Mouse (Mus musculus): ENCODE data around the gene Gli3. TPM values are rescaled to one million over a fixed set of nuclear protein-coding genes. Genes with fewer than 3 reads are reported as not detected.

Gli3 gene
- polyA plus RNA-seq, 1 experiment from 2014 or later, result 14.1 TPM

- no peaks in the 10 kb centered on the region; the same call in 1 of the 2 replicates for H3K4me1 ChIP-seq (ENCODE audit: control insufficient read depth, insufficient read depth, low read length)
- no peak overlapping the region for H3K9ac ChIP-seq (ENCODE audit: low read length)
- H3K4me2 ChIP-seq (ENCODE audit: low read length), result no peak overlapping the region
- no peaks in the 10 kb centered on the region for H3K9me3 ChIP-seq (replicated peaks; ENCODE audit: control insufficient read depth, low read length)
- no peak overlapping the region for H3K4me3 ChIP-seq (ENCODE audit: low read depth, low read length)
- H3K27ac ChIP-seq (ENCODE audit: low read depth, low read length), result no peak overlapping the region
- H3K36me3 ChIP-seq (ENCODE audit: control insufficient read depth, insufficient read depth, low read length), result no peaks in the 10 kb centered on the region
- DNase-seq (ENCODE audit: low spot score), result no peak
- ATAC-seq, result no peak
- H3K27me3 ChIP-seq (replicated peaks; ENCODE audit: control insufficient read depth, insufficient read depth, low read length), result no peaks in the 10 kb centered on the region
Observed at GRCm38 (mm10) chr13:15675480-15675879, 212.4 kb downstream of the Gli3 start.

- Histone ChIP-seq H3K9me3 (replicated peaks; ENCODE audit: control insufficient read depth, low read length) (no peaks in the 10 kb centered on the region), H3K4me1 (ENCODE audit: control insufficient read depth, insufficient read depth, low read length) (no peaks in the 10 kb centered on the region; the same call in 1 of the 2 replicates), H3K27ac (ENCODE audit: low read depth, low read length) (no peak overlapping the region), H3K4me3 (ENCODE audit: low read depth, low read length) (no peak overlapping the region), H3K36me3 (ENCODE audit: control insufficient read depth, insufficient read depth, low read length) (no peaks in the 10 kb centered on the region), H3K27me3 (replicated peaks; ENCODE audit: control insufficient read depth, insufficient read depth, low read length) (no peaks in the 10 kb centered on the region), H3K9ac (ENCODE audit: low read length) (no peak overlapping the region), H3K4me2 (ENCODE audit: low read length) (no peak overlapping the region)
- ATAC-seq, result peak; percentile 91
- peak; percentile 80 for DNase-seq (ENCODE audit: low spot score)
- 54% methylated on average over 4 of the region's 4 CpGs for WGBS
Observed at GRCm38 (mm10) chr13:15677106-15677760, 214.2 kb downstream of the Gli3 start.

- no peak for DNase-seq (ENCODE audit: low spot score)
- H3K27me3 ChIP-seq (replicated peaks; ENCODE audit: control insufficient read depth, insufficient read depth, low read length), result no peaks in the 10 kb centered on the region
- no peak overlapping the region for H3K9ac ChIP-seq (ENCODE audit: low read length)
- 92% methylated on average over 1 of the region's 1 CpGs for WGBS
- no peak overlapping the region for H3K4me3 ChIP-seq (ENCODE audit: low read depth, low read length)
- no peak overlapping the region for H3K4me2 ChIP-seq (ENCODE audit: low read length)
- no peak for ATAC-seq
- no peaks in the 10 kb centered on the region for H3K36me3 ChIP-seq (ENCODE audit: control insufficient read depth, insufficient read depth, low read length)
- no peak overlapping the region for H3K27ac ChIP-seq (ENCODE audit: low read depth, low read length)
- no peaks in the 10 kb centered on the region; the same call in 1 of the 2 replicates for H3K4me1 ChIP-seq (ENCODE audit: control insufficient read depth, insufficient read depth, low read length)
- H3K9me3 ChIP-seq (replicated peaks; ENCODE audit: control insufficient read depth, low read length), result no peaks in the 10 kb centered on the region
Observed at GRCm38 (mm10) chr13:15681530-15681929, 218.5 kb downstream of the Gli3 start.

GRCm38 (mm10) chr13:15683006-15683405 is 220.0 kb downstream of the Gli3 start:
- Histone ChIP-seq H3K9me3 (replicated peaks; ENCODE audit: control insufficient read depth, low read length) (no peaks in the 10 kb centered on the region), H3K4me2 (ENCODE audit: low read length) (no peak overlapping the region), H3K27me3 (replicated peaks; ENCODE audit: control insufficient read depth, insufficient read depth, low read length) (no peaks in the 10 kb centered on the region), H3K27ac (ENCODE audit: low read depth, low read length) (no peak overlapping the region), H3K4me3 (ENCODE audit: low read depth, low read length) (no peak overlapping the region), H3K4me1 (ENCODE audit: control insufficient read depth, insufficient read depth, low read length) (no peaks in the 10 kb centered on the region), H3K9ac (ENCODE audit: low read length) (no peak overlapping the region), H3K36me3 (ENCODE audit: control insufficient read depth, insufficient read depth, low read length) (no peaks in the 10 kb centered on the region)
- WGBS, result 64% methylated on average over 1 of the region's 1 CpGs
- DNase-seq (ENCODE audit: low spot score) (no peak), ATAC-seq (no peak)

GRCm38 (mm10) chr13:15688074-15688825 is 225.2 kb downstream of the Gli3 start:
- H3K9me3 ChIP-seq (replicated peaks; ENCODE audit: control insufficient read depth, low read length), result no peaks in the 10 kb centered on the region
- DNase-seq (ENCODE audit: low spot score), result peak; percentile 37
- H3K4me1 ChIP-seq (ENCODE audit: control insufficient read depth, insufficient read depth, low read length), result peaks cover 3% of the 10 kb centered on the region; the same call in 1 of the 2 replicates
- H3K9ac ChIP-seq (ENCODE audit: low read length), result no peak overlapping the region
- no peak overlapping the region for H3K4me2 ChIP-seq (ENCODE audit: low read length)
- 67% methylated on average over 6 of the region's 6 CpGs for WGBS
- H3K27ac ChIP-seq (ENCODE audit: low read depth, low read length), result no peak overlapping the region
- no peaks in the 10 kb centered on the region for H3K27me3 ChIP-seq (replicated peaks; ENCODE audit: control insufficient read depth, insufficient read depth, low read length)
- no peak for ATAC-seq
- H3K36me3 ChIP-seq (ENCODE audit: control insufficient read depth, insufficient read depth, low read length), result no peaks in the 10 kb centered on the region
- no peak overlapping the region for H3K4me3 ChIP-seq (ENCODE audit: low read depth, low read length)

- Histone ChIP-seq H3K27ac (ENCODE audit: low read depth, low read length) (no peak overlapping the region), H3K4me1 (ENCODE audit: control insufficient read depth, insufficient read depth, low read length) (peaks cover 3% of the 10 kb centered on the region; the same call in 1 of the 2 replicates), H3K9ac (ENCODE audit: low read length) (no peak overlapping the region), H3K9me3 (replicated peaks; ENCODE audit: control insufficient read depth, low read length) (no peaks in the 10 kb centered on the region), H3K4me3 (ENCODE audit: low read depth, low read length) (no peak overlapping the region), H3K27me3 (replicated peaks; ENCODE audit: control insufficient read depth, insufficient read depth, low read length) (no peaks in the 10 kb centered on the region), H3K4me2 (ENCODE audit: low read length) (no peak overlapping the region), H3K36me3 (ENCODE audit: control insufficient read depth, insufficient read depth, low read length) (no peaks in the 10 kb centered on the region)
- ATAC-seq, result no peak
- no peak for DNase-seq (ENCODE audit: low spot score)
- 93% methylated on average over 5 of the region's 5 CpGs for WGBS
Observed at GRCm38 (mm10) chr13:15688826-15689501, 225.9 kb downstream of the Gli3 start.

- Histone ChIP-seq H3K4me1 (ENCODE audit: control insufficient read depth, insufficient read depth, low read length) (peaks cover 3% of the 10 kb centered on the region; the same call in 1 of the 2 replicates), H3K4me3 (ENCODE audit: low read depth, low read length) (no peak overlapping the region), H3K27me3 (replicated peaks; ENCODE audit: control insufficient read depth, insufficient read depth, low read length) (no peaks in the 10 kb centered on the region), H3K36me3 (ENCODE audit: control insufficient read depth, insufficient read depth, low read length) (no peaks in the 10 kb centered on the region), H3K9me3 (replicated peaks; ENCODE audit: control insufficient read depth, low read length) (no peaks in the 10 kb centered on the region), H3K27ac (ENCODE audit: low read depth, low read length) (no peak overlapping the region), H3K9ac (ENCODE audit: low read length) (no peak overlapping the region), H3K4me2 (ENCODE audit: low read length) (no peak overlapping the region)
- peak; percentile 44 for DNase-seq (ENCODE audit: low spot score)
- peak; percentile 15; the same call in 1 of the 2 replicates for ATAC-seq
- WGBS, result 44% methylated on average over 5 of the region's 5 CpGs
Observed at GRCm38 (mm10) chr13:15691751-15692464, 228.9 kb downstream of the Gli3 start.

- Histone ChIP-seq H3K27ac (ENCODE audit: low read depth, low read length) (no peak overlapping the region), H3K9ac (ENCODE audit: low read length) (no peak overlapping the region), H3K4me2 (ENCODE audit: low read length) (no peak overlapping the region), H3K27me3 (replicated peaks; ENCODE audit: control insufficient read depth, insufficient read depth, low read length) (no peaks in the 10 kb centered on the region), H3K36me3 (ENCODE audit: control insufficient read depth, insufficient read depth, low read length) (no peaks in the 10 kb centered on the region), H3K9me3 (replicated peaks; ENCODE audit: control insufficient read depth, low read length) (no peaks in the 10 kb centered on the region), H3K4me1 (ENCODE audit: control insufficient read depth, insufficient read depth, low read length) (peaks cover 3% of the 10 kb centered on the region; the same call in 1 of the 2 replicates), H3K4me3 (ENCODE audit: low read depth, low read length) (no peak overlapping the region)
- 0 out of 2 replicates have a peak, but pooled peaks have one; percentile 42 for ATAC-seq
- no peak for DNase-seq (ENCODE audit: low spot score)
Observed at GRCm38 (mm10) chr13:15692465-15692809, 229.4 kb downstream of the Gli3 start.
